Mouse (Mus musculus): ENCODE measurements around the gene Pld4.

DNA sequence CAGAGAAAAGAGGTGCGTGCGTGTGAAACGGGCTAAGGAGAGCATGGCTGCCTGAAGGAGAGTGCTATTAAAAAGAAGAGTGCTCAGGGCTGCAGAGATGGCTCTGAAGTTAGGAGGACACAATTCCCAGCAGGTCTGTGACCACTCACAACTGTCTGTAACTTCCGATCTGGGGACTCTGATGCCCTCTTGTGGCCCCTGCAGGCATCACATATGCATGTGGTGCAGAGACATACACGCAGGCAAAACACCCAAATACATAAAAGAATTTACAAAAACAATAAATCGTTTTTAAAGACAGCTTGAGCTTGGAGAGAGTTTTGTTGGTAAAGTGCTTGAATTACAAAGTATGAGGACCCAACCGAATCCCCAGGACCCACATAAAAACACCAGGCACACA, 43.3 kb upstream of the Pld4 start:
- peak; percentile 75 for TF ChIP-seq CTCF (conservative IDR thresholded peaks at IDR 0.05; ENCODE audit: insufficient read depth, insufficient read length, low read depth, low read length)
- no peak for TF ChIP-seq POLR2A (IDR thresholded peaks at IDR 0.05; ENCODE audit: low read depth, low read length)

All from kidney, adult 2 months (tissue).